In genomic region chr1:138762876-138763275, GRCm38 (mm10) we compare ENCODE assay signal across 15 mouse cellular contexts.
"Had no signal": no experiment of that assay in that cellular context is flagged by ENCODE, and none has a peak within 500 bp of the region (broad histone marks: within the 10 kb centered on the region; RNA-seq: fewer than 3 reads in every experiment).

No protein-coding gene starts in this region.

- H3K9ac ChIP-seq: limb, embryonic 15.5 days; liver, embryonic 12.5 days; neural tube, embryonic 15.5 days had no signal

- H3K27ac ChIP-seq: kidney, postnatal 0 days; layer of hippocampus, adult 2 months; limb, embryonic 15.5 days; liver, embryonic 12.5 days; midbrain, embryonic 10.5 days; neural tube, embryonic 15.5 days had no signal

- H3K27me3 ChIP-seq: limb, embryonic 15.5 days; liver, embryonic 12.5 days; neural tube, embryonic 15.5 days had no signal

- H3K9me3 ChIP-seq: limb, embryonic 15.5 days; liver, embryonic 12.5 days; midbrain, embryonic 10.5 days; neural tube, embryonic 15.5 days had no signal

- DNase-seq: kidney, adult 11 months; kidney, adult 9 months; kidney, postnatal 36 days; midbrain, embryonic 14.5 days; right cerebral cortex, adult 18-20 months; right cerebral cortex, postnatal 25 days; thymus, postnatal 4 days had no signal

- H3K36me3 ChIP-seq: limb, embryonic 15.5 days; liver, embryonic 12.5 days; midbrain, embryonic 10.5 days; neural tube, embryonic 15.5 days had no signal

- H3K4me3 ChIP-seq: layer of hippocampus, adult 2 months; limb, embryonic 15.5 days; liver, embryonic 12.5 days; midbrain, embryonic 10.5 days; myocyte; neural tube, embryonic 15.5 days had no signal

- ATAC-seq: liver, embryonic 12.5 days; lung, postnatal 0 days had no signal

- H3K4me1 ChIP-seq: limb, embryonic 15.5 days; liver, embryonic 12.5 days; midbrain, embryonic 10.5 days; neural tube, embryonic 15.5 days had no signal

- H3K4me2 ChIP-seq: limb, embryonic 15.5 days; liver, embryonic 12.5 days; neural tube, embryonic 15.5 days had no signal
